Mouse (Mus musculus): Measurements from ENCODE around the gene Tmc6. TPM values are rescaled to one million over a fixed set of nuclear protein-coding genes. Genes with fewer than 3 reads are reported as not detected.

Tmc6 gene
- polyA plus RNA-seq, 1 experiment from 2014 or later, result 6.0 TPM

DNA sequence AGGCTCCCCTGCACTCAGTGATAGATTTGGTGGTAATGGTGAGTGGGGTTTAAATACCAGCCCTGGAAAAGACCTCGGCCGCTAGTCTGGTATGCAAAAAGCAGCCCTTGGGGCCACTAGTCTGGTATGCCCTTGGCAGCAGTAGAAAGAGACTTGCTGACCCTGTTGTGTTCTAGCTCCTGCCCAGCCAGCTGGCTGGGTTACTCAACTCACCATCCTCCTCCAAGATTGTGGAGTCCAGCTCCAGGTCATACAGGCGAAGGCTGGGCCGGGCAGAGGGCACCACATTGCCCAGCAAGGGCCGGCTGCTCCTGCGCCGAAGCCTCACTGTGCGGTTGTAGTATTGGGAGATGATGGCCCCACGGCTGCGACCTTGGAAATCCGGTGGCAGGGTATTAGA is 4.0 kb downstream of the Tmc6 start:
- Histone ChIP-seq H3K9me3 (no peaks in the 10 kb centered on the region), H3K4me1 (replicated peaks) (peaks cover 40% of the 10 kb centered on the region), H3K4me2 (no peak overlapping the region), H3K36me3 (no peaks in the 10 kb centered on the region), H3K27me3 (peaks cover 30% of the 10 kb centered on the region), H3K27ac (replicated peaks) (no peak overlapping the region), H3K4me3 (no peak overlapping the region), H3K9ac (no peak overlapping the region)
- no peak for ATAC-seq (ENCODE audit: low FRiP score, low read depth)
- 98% methylated on average over 11 of the region's 11 CpGs for WGBS

GRCm38 (mm10) chr11:117777111-117777510 is 4.9 kb downstream of the Tmc6 start:
- H3K9ac ChIP-seq, result no peak overlapping the region
- H3K4me1 ChIP-seq (replicated peaks), result peaks cover 36% of the 10 kb centered on the region
- H3K27ac ChIP-seq (replicated peaks), result no peak overlapping the region
- no peak for ATAC-seq (ENCODE audit: low FRiP score, low read depth)
- H3K36me3 ChIP-seq, result no peaks in the 10 kb centered on the region
- H3K4me2 ChIP-seq, result no peak overlapping the region
- H3K4me3 ChIP-seq, result no peak overlapping the region
- peaks cover 24% of the 10 kb centered on the region for H3K27me3 ChIP-seq
- no peaks in the 10 kb centered on the region for H3K9me3 ChIP-seq
- WGBS, result 87% methylated on average over 5 of the region's 5 CpGs

- Histone ChIP-seq H3K9me3 (no peaks in the 10 kb centered on the region), H3K4me3 (no peak overlapping the region), H3K36me3 (no peaks in the 10 kb centered on the region), H3K4me2 (no peak overlapping the region), H3K4me1 (replicated peaks) (peaks cover 28% of the 10 kb centered on the region), H3K27me3 (peaks cover 16% of the 10 kb centered on the region), H3K9ac (no peak overlapping the region), H3K27ac (replicated peaks) (no peak overlapping the region)
- ATAC-seq (ENCODE audit: low FRiP score, low read depth), result no peak
- 90% methylated on average over 14 of the region's 14 CpGs for WGBS
Measured at GRCm38 (mm10) chr11:117776085-117776792, 5.8 kb downstream of the Tmc6 start.

DNA sequence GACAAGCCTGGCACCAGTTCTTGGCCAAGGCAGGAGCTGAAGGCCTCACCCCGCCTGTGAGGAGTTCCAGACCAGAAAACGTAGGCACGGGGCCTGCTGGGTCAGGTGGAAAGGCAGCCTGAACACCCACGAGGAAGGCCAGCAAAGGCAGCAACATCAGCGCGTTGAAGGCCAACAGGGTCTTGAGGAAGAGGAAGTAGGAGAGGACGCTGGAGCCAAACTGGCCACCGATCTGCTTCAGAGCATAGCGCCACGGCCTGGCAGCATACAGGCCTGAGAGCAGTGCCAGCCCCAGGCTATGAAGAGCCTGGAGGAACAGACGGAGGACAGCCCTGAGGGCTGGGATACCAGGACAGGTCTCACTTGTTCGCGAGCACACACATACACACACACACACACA is 6.5 kb downstream of the Tmc6 start:
- Histone ChIP-seq H3K36me3 (no peaks in the 10 kb centered on the region), H3K4me3 (no peak overlapping the region), H3K4me1 (replicated peaks) (peaks cover 21% of the 10 kb centered on the region), H3K9me3 (no peaks in the 10 kb centered on the region), H3K9ac (no peak overlapping the region), H3K4me2 (no peak overlapping the region), H3K27ac (replicated peaks) (no peak overlapping the region), H3K27me3 (peaks cover 11% of the 10 kb centered on the region; the same call in 1 of the 2 replicates)
- no peak for ATAC-seq (ENCODE audit: low FRiP score, low read depth)
- 91% methylated on average over 13 of the region's 13 CpGs for WGBS

DNA sequence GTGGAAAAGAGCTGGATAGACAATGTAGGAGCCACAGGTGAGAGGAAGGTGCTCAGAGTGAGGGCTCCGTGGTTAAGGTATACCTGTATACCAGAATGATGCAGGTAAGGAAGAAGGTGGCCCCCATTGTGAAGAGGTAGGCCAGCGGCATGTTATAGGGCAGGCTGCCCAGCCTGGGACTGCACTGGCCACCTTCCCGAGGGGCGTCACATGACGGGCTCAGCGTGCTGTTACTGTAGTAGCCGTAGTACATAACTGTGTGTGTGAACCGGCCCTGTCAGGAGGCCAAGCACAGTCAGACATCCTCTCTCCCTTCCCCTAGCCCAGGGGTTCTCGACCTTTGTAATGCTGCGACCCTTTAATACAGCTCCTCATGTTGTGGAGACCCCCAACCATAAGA is 7.1 kb downstream of the Tmc6 start:
- no peaks in the 10 kb centered on the region for H3K9me3 ChIP-seq
- no peak overlapping the region for H3K27ac ChIP-seq (replicated peaks)
- no peak overlapping the region for H3K4me3 ChIP-seq
- peaks cover 20% of the 10 kb centered on the region for H3K4me1 ChIP-seq (replicated peaks)
- no peak overlapping the region for H3K9ac ChIP-seq
- ATAC-seq (ENCODE audit: low FRiP score, low read depth), result no peak
- H3K36me3 ChIP-seq, result no peaks in the 10 kb centered on the region
- H3K4me2 ChIP-seq, result no peak overlapping the region
- 92% methylated on average over 10 of the region's 10 CpGs for WGBS
- peaks cover 4% of the 10 kb centered on the region; the same call in 1 of the 2 replicates for H3K27me3 ChIP-seq

- Histone ChIP-seq H3K4me1 (replicated peaks) (peaks cover 15% of the 10 kb centered on the region), H3K9me3 (no peaks in the 10 kb centered on the region), H3K27ac (replicated peaks) (no peak overlapping the region), H3K9ac (no peak overlapping the region), H3K27me3 (no peaks in the 10 kb centered on the region), H3K4me2 (no peak overlapping the region), H3K36me3 (no peaks in the 10 kb centered on the region), H3K4me3 (no peak overlapping the region)
- WGBS, result 94% methylated on average over 7 of the region's 7 CpGs
- ATAC-seq (ENCODE audit: low FRiP score, low read depth), result no peak
Measured at GRCm38 (mm10) chr11:117772352-117772751, 9.6 kb downstream of the Tmc6 start.

DNA sequence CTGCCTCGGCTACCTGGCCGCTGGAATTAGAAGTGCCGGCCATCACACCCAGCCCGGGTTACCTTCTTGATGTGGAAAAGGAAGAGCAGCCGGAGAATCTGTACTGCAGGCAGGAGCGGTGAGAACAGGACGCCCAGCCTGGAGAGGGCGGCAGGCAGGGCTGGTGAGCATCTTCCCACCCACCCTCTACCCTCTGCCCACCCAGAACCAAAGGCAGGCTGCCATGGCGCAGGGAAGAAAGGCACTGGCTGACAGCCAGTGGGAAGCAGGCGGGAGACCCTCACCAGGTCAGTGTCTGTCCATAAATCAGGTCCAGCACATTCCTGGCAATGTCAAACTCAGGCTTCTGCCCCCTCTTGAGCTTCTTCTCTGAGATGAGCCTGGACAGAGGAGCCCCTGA is 11.6 kb downstream of the Tmc6 start:
- Histone ChIP-seq H3K9me3 (no peaks in the 10 kb centered on the region), H3K36me3 (no peaks in the 10 kb centered on the region), H3K9ac (no peak overlapping the region), H3K4me1 (replicated peaks) (peaks cover 15% of the 10 kb centered on the region), H3K4me2 (no peak overlapping the region), H3K4me3 (no peak overlapping the region), H3K27me3 (no peaks in the 10 kb centered on the region), H3K27ac (replicated peaks) (no peak overlapping the region)
- ATAC-seq (ENCODE audit: low FRiP score, low read depth), result 0 out of 2 replicates have a peak, but pooled peaks have one; percentile 35
- 76% methylated on average over 10 of the region's 10 CpGs for whole genome bisulfite sequencing

DNA sequence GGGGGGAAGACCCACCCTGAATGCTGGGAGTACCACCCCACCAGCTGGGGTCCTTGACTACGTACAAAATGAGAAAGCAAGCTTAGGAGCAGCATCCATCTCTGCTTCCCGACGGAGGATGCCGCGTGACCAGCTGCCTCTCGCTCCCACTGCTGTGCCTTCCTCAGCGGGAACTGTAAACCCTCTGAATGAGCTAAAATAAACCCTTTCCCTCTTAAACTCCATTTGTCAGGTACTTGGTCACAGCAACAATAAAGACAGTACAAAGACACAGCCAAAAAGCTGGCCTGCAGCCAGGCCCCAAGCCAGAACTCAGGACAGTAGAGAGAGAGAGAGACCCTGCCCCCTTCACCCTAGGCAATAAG is 12.3 kb downstream of the Tmc6 start:
- 0 out of 2 replicates have a peak, but pooled peaks cover 4% of the 10 kb centered on the region for H3K36me3 ChIP-seq
- H3K4me2 ChIP-seq, result no peak overlapping the region
- no peak overlapping the region for H3K27ac ChIP-seq (replicated peaks)
- ATAC-seq (ENCODE audit: low FRiP score, low read depth), result no peak
- 54% methylated on average over 7 of the region's 7 CpGs for WGBS
- no peak overlapping the region for H3K9ac ChIP-seq
- H3K9me3 ChIP-seq, result no peaks in the 10 kb centered on the region
- peaks cover 15% of the 10 kb centered on the region for H3K4me1 ChIP-seq (replicated peaks)
- no peaks in the 10 kb centered on the region for H3K27me3 ChIP-seq
- H3K4me3 ChIP-seq, result no peak overlapping the region

- H3K27me3 ChIP-seq, result no peaks in the 10 kb centered on the region
- H3K4me2 ChIP-seq, result no peak overlapping the region
- ATAC-seq (ENCODE audit: low FRiP score, low read depth), result no peak; the same call in 1 of the 2 replicates
- WGBS, result 72% methylated on average over 20 of the region's 20 CpGs
- H3K9me3 ChIP-seq, result no peaks in the 10 kb centered on the region
- no peak overlapping the region; the same call in 1 of the 2 replicates for H3K27ac ChIP-seq (replicated peaks)
- H3K4me3 ChIP-seq, result no peak overlapping the region
- peaks cover 11% of the 10 kb centered on the region; the same call in 1 of the 2 replicates for H3K36me3 ChIP-seq
- H3K9ac ChIP-seq, result no peak overlapping the region
- peaks cover 15% of the 10 kb centered on the region for H3K4me1 ChIP-seq (replicated peaks)
Measured at GRCm38 (mm10) chr11:117768725-117769682, 13.0 kb downstream of the Tmc6 start.

- 94% methylated on average over 3 of the region's 3 CpGs for WGBS
- no peaks in the 10 kb centered on the region for H3K9me3 ChIP-seq
- no peaks in the 10 kb centered on the region for H3K27me3 ChIP-seq
Measured at GRCm38 (mm10) chr11:117766275-117766674, 15.7 kb downstream of the Tmc6 start.

DNA sequence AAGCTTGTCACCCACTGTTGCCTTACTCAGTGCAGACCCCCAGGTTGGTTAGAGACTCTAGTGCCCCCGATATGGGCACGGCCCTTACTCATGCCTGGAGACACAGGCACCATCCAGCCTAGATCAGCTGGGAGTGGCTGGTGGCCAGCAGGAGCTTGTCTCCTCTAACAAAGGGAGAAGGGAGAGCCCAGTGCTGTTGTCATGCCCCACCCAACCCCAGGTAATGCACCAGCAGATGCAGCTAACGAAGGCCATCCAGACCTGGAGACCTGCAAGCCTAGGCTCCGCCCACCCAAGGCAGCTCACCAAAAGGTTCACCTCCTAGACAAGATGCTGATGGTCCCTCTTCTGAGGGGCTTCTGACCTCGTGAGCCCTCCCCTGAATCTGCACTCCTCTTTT is 16.6 kb downstream of the Tmc6 start:
- H3K27me3 ChIP-seq, result no peaks in the 10 kb centered on the region
- no peak overlapping the region for H3K27ac ChIP-seq (replicated peaks)
- WGBS, result 84% methylated on average over 5 of the region's 5 CpGs
- peaks cover 15% of the 10 kb centered on the region for H3K4me1 ChIP-seq (replicated peaks)
- H3K4me3 ChIP-seq, result no peak overlapping the region
- no peak overlapping the region for H3K4me2 ChIP-seq
- no peaks in the 10 kb centered on the region for H3K9me3 ChIP-seq
- ATAC-seq (ENCODE audit: low FRiP score, low read depth), result no peak
- peaks cover 38% of the 10 kb centered on the region for H3K36me3 ChIP-seq
- no peak overlapping the region for H3K9ac ChIP-seq

More at GRCm38 (mm10) chr11:117766275-117766674, 15.7 kb downstream of the Tmc6 start:
- no peak overlapping the region for H3K4me2 ChIP-seq
- no peak overlapping the region for H3K27ac ChIP-seq (replicated peaks)
- peaks cover 30% of the 10 kb centered on the region for H3K36me3 ChIP-seq
- peaks cover 15% of the 10 kb centered on the region for H3K4me1 ChIP-seq (replicated peaks)
- no peak for ATAC-seq (ENCODE audit: low FRiP score, low read depth)
- H3K4me3 ChIP-seq, result no peak overlapping the region
- H3K9ac ChIP-seq, result no peak overlapping the region

- Histone ChIP-seq H3K36me3 (peaks cover 49% of the 10 kb centered on the region), H3K4me1 (replicated peaks) (peaks cover 4% of the 10 kb centered on the region), H3K9me3 (no peaks in the 10 kb centered on the region), H3K27ac (replicated peaks) (no peak overlapping the region), H3K27me3 (no peaks in the 10 kb centered on the region), H3K4me3 (no peak overlapping the region), H3K9ac (no peak overlapping the region), H3K4me2 (no peak overlapping the region)
- 89% methylated on average over 9 of the region's 9 CpGs for WGBS
- ATAC-seq (ENCODE audit: low FRiP score, low read depth), result no peak
Measured at GRCm38 (mm10) chr11:117764319-117764718, 17.7 kb downstream of the Tmc6 start.
